Mouse (Mus musculus) neural tube, embryonic 12.5 days (tissue): Measurements from ENCODE around the gene Hpn. TPM values are rescaled to one million over a fixed set of nuclear protein-coding genes. Genes with fewer than 3 reads are reported as not detected.

Experiments
- ATAC-seq: fragments of 200-750 bp; cut with Nextera tagmentation; 2 replicates; pipeline ENCODE4 v1.8.0; 2017; ENCODE audit warnings: low read depth, mild to moderate bottlenecking, moderate TSS enrichment, moderate library complexity; ENCODE audit not compliant: low FRiP score
- H3K27ac ChIP-seq: fragments of 300-500 bp; sonication (generic); 2 replicates; pipeline ENCODE4 v1.5.1; 2016
- H3K27me3 ChIP-seq: fragments of 300-500 bp; sonication (generic); replicated peaks from 2 replicates; pipeline ENCODE4 v1.6.1; 2016; ENCODE audit warnings: mild to moderate bottlenecking
- H3K36me3 ChIP-seq: fragments of 300-500 bp; sonication (generic); 2 replicates; pipeline ENCODE4 v1.6.1; 2016; ENCODE audit warnings: mild to moderate bottlenecking
- H3K4me1 ChIP-seq: fragments of 300-500 bp; sonication (generic); 2 replicates; pipeline ENCODE4 v1.6.1; 2016
- H3K4me2 ChIP-seq: fragments of 300-500 bp; sonication (generic); replicated peaks from 2 replicates; pipeline ENCODE4 v1.6.1; 2016; ENCODE audit warnings: mild to moderate bottlenecking
- H3K4me3 ChIP-seq: fragments of 300-500 bp; sonication (generic); 2 replicates; pipeline ENCODE4 v1.5.1; 2016
- H3K9ac ChIP-seq: fragments of 300-500 bp; sonication (generic); 2 replicates; pipeline ENCODE4 v1.6.1; 2016; ENCODE audit warnings: mild to moderate bottlenecking
- H3K9me3 ChIP-seq: fragments of 300-500 bp; sonication (generic); 2 replicates; pipeline ENCODE4 v1.6.1; 2016; ENCODE audit warnings: mild to moderate bottlenecking
- WGBS: fragments of 180-500 bp; shearing (Covaris S2); methylation state at CpG from one replicate; pipeline ENCODE4 v1.1.7; 2016; 5-methylcytosine and 5-hydroxymethylcytosine counted together
- polyA plus RNA-seq: library from polyadenylated mRNA; unstranded; fragments of >200 nt; fragmentation: Nextera tagmentation; extraction: Ambion mirVana; gene quantifications from 2 replicates; pipeline ENCODE4 v1.2.1, GENCODE M21; 2016

The Hpn gene
- polyA plus RNA-seq, 1 experiment from 2014 or later = 0.27 TPM

- H3K4me1 ChIP-seq = peaks cover 34% of the 10 kb centered on the region
- H3K9ac ChIP-seq = no peak overlapping the region
- no peak for ATAC-seq
- H3K27me3 ChIP-seq = peaks cover 39% of the 10 kb centered on the region
- H3K36me3 ChIP-seq = no peaks in the 10 kb centered on the region
- no peak overlapping the region for H3K4me3 ChIP-seq
- no peak overlapping the region for H3K4me2 ChIP-seq
- no peaks in the 10 kb centered on the region for H3K9me3 ChIP-seq
- 15% methylated on average over 3 of the region's 4 CpGs for WGBS
- no peak overlapping the region for H3K27ac ChIP-seq
Measured at GRCm38 (mm10) chr7:31055883-31056282, 59.2 kb downstream of the Hpn start.

GRCm38 (mm10) chr7:31055354-31055824, 59.7 kb downstream of the Hpn start:
- peak overlapping the region; percentile 28; the same call in 1 of the 2 replicates for H3K4me2 ChIP-seq
- H3K9ac ChIP-seq = no peak overlapping the region; the same call in 1 of the 2 replicates
- H3K4me3 ChIP-seq = no peak overlapping the region
- WGBS = 9% methylated on average over 10 of the region's 10 CpGs
- peaks cover 44% of the 10 kb centered on the region for H3K27me3 ChIP-seq
- H3K27ac ChIP-seq = no peak overlapping the region
- no peak for ATAC-seq
- H3K4me1 ChIP-seq = peaks cover 39% of the 10 kb centered on the region
- no peaks in the 10 kb centered on the region for H3K9me3 ChIP-seq
- no peaks in the 10 kb centered on the region for H3K36me3 ChIP-seq

- H3K9me3 ChIP-seq = no peaks in the 10 kb centered on the region
- H3K36me3 ChIP-seq = no peaks in the 10 kb centered on the region
- peaks cover 45% of the 10 kb centered on the region for H3K4me1 ChIP-seq
- no peak for ATAC-seq
- 42% methylated on average over 11 of the region's 11 CpGs for WGBS
- no peak overlapping the region for H3K9ac ChIP-seq
- H3K4me3 ChIP-seq = no peak overlapping the region
- H3K4me2 ChIP-seq = peak overlapping the region; percentile 28; the same call in 1 of the 2 replicates
- peaks cover 50% of the 10 kb centered on the region for H3K27me3 ChIP-seq
- H3K27ac ChIP-seq = no peak overlapping the region
Measured at GRCm38 (mm10) chr7:31054661-31055320, 60.3 kb downstream of the Hpn start.

- Histone ChIP-seq H3K27me3 (peaks cover 57% of the 10 kb centered on the region), H3K27ac (no peak overlapping the region), H3K4me1 (peaks cover 52% of the 10 kb centered on the region), H3K4me3 (no peak overlapping the region), H3K9ac (no peak overlapping the region), H3K4me2 (peak overlapping the region; percentile 58; the same call in 1 of the 2 replicates), H3K36me3 (no peaks in the 10 kb centered on the region), H3K9me3 (no peaks in the 10 kb centered on the region)
- ATAC-seq = no peak
- 31% methylated on average over 10 of the region's 10 CpGs for whole genome bisulfite sequencing
Measured at GRCm38 (mm10) chr7:31053882-31054447, 61.1 kb downstream of the Hpn start.

- H3K9ac ChIP-seq = no peak overlapping the region
- peaks cover 52% of the 10 kb centered on the region for H3K4me1 ChIP-seq
- H3K27me3 ChIP-seq = peaks cover 63% of the 10 kb centered on the region
- ATAC-seq = peak; percentile 18; the same call in 1 of the 2 replicates
- peak overlapping the region; percentile 9; the same call in 1 of the 2 replicates for H3K4me3 ChIP-seq
- H3K36me3 ChIP-seq = no peaks in the 10 kb centered on the region
- 1% methylated on average over 34 of the region's 34 CpGs for WGBS
- no peak overlapping the region for H3K27ac ChIP-seq
- no peaks in the 10 kb centered on the region for H3K9me3 ChIP-seq
- peak overlapping the region; percentile 58 for H3K4me2 ChIP-seq
Measured at GRCm38 (mm10) chr7:31052636-31053434, 62.3 kb downstream of the Hpn start.

GRCm38 (mm10) chr7:31052251-31052635, 62.8 kb downstream of the Hpn start:
- Histone ChIP-seq H3K27me3 (peaks cover 63% of the 10 kb centered on the region), H3K9me3 (no peaks in the 10 kb centered on the region), H3K4me1 (peaks cover 52% of the 10 kb centered on the region), H3K27ac (no peak overlapping the region), H3K4me2 (peak overlapping the region; percentile 58), H3K4me3 (peak overlapping the region; percentile 9; the same call in 1 of the 2 replicates), H3K36me3 (no peaks in the 10 kb centered on the region), H3K9ac (no peak overlapping the region)
- 3% methylated on average over 22 of the region's 22 CpGs for WGBS
- no peak for ATAC-seq

- Histone ChIP-seq H3K4me2 (peak within 1 kb of the TSS; percentile 58), H3K4me3 (peak within 1 kb of the TSS; percentile 31), H3K9ac (peak within 1 kb of the TSS; percentile 44), H3K27ac (no peak within 1 kb of the TSS), H3K36me3 (no peaks in the 10 kb centered on the region), H3K4me1 (peaks cover 52% of the 10 kb centered on the region), H3K9me3 (no peaks in the 10 kb centered on the region), H3K27me3 (peaks cover 63% of the 10 kb centered on the region)
- ATAC-seq = no peak; the same call in 1 of the 2 replicates
- WGBS = 1% methylated on average over 27 of the region's 28 CpGs
Measured at GRCm38 (mm10) chr7:31051321-31052021, 63.6 kb downstream of the Hpn start, which contains the start of gene Fxyd7. Fxyd7 (minus strand) TSS chr7:31051467.

GRCm38 (mm10) chr7:31050921-31051320, 64.2 kb downstream of the Hpn start:
- ATAC-seq = no peak
- H3K4me2 ChIP-seq = peak overlapping the region; percentile 58
- H3K4me3 ChIP-seq = peak overlapping the region; percentile 31
- H3K9ac ChIP-seq = peak overlapping the region; percentile 5
- H3K4me1 ChIP-seq = peaks cover 51% of the 10 kb centered on the region
- peaks cover 63% of the 10 kb centered on the region for H3K27me3 ChIP-seq
- H3K27ac ChIP-seq = no peak overlapping the region
- no peaks in the 10 kb centered on the region for H3K9me3 ChIP-seq
- WGBS = 6% methylated on average over 9 of the region's 9 CpGs
- no peaks in the 10 kb centered on the region for H3K36me3 ChIP-seq

- ATAC-seq = no peak
- H3K27me3 ChIP-seq = peaks cover 63% of the 10 kb centered on the region
- WGBS = 3% methylated on average over 6 of the region's 6 CpGs
- H3K36me3 ChIP-seq = no peaks in the 10 kb centered on the region
- H3K4me1 ChIP-seq = peaks cover 46% of the 10 kb centered on the region
- H3K9ac ChIP-seq = peak overlapping the region; percentile 44; the same call in 1 of the 2 replicates
- H3K9me3 ChIP-seq = no peaks in the 10 kb centered on the region
- peak overlapping the region; percentile 58 for H3K4me2 ChIP-seq
- H3K27ac ChIP-seq = no peak overlapping the region
- peak overlapping the region; percentile 31 for H3K4me3 ChIP-seq
Measured at GRCm38 (mm10) chr7:31050487-31050886, 64.6 kb downstream of the Hpn start.

- ATAC-seq = peak; percentile 21
- Histone ChIP-seq H3K9me3 (no peaks in the 10 kb centered on the region), H3K4me3 (peak overlapping the region; percentile 31), H3K4me2 (peak overlapping the region; percentile 58), H3K27ac (no peak overlapping the region), H3K36me3 (no peaks in the 10 kb centered on the region), H3K27me3 (peaks cover 66% of the 10 kb centered on the region), H3K4me1 (peaks cover 43% of the 10 kb centered on the region), H3K9ac (peak overlapping the region; percentile 44; the same call in 1 of the 2 replicates)
- WGBS = 2% methylated on average over 13 of the region's 15 CpGs
Measured at GRCm38 (mm10) chr7:31049846-31050281, 65.2 kb downstream of the Hpn start.

- H3K27ac ChIP-seq = no peak overlapping the region
- H3K9ac ChIP-seq = 0 out of 2 replicates have a peak overlapping the region, but pooled peaks have one; percentile 44
- H3K4me1 ChIP-seq = peaks cover 43% of the 10 kb centered on the region
- H3K4me3 ChIP-seq = peak overlapping the region; percentile 31
- no peaks in the 10 kb centered on the region for H3K9me3 ChIP-seq
- H3K36me3 ChIP-seq = no peaks in the 10 kb centered on the region
- H3K4me2 ChIP-seq = peak overlapping the region; percentile 58
- WGBS = 19% methylated on average over 5 of the region's 5 CpGs
- 0 out of 2 replicates have a peak, but pooled peaks have one; percentile 11 for ATAC-seq
- peaks cover 66% of the 10 kb centered on the region for H3K27me3 ChIP-seq
Measured at GRCm38 (mm10) chr7:31049135-31049845, 65.8 kb downstream of the Hpn start.
